Mouse (Mus musculus) spleen, adult 18-20 months (tissue): Measurements from ENCODE around the gene Naaa.
A peak's percentile ranks its signal among the peaks of the same experiment; 100 is the strongest.

ENCODE experiments used
- DNase-seq, 2 experiments: peaks; one replicate each; pipeline ENCODE4 v3.0.0; 2022; ENCODE audit warnings: mixed read lengths in 2 of 2

The Naaa gene

DNA sequence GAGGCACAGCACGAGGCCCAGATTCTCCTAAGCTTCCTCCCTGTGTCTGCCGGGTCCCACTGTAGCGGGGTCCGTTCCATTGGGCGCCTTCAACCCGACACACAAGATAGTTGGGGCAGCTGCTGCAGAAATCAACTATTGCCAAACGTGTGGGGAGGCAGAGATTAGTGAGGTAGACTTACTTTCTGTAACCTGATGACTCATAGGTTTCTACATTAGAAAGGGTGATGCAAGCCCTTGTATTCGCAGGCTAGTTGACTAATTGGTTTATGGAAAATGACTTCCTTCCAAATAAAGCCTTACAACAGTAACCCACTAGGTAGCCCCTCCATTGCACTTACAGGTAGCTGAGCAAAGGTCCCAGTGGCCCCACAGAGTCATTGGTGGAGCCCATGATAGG is 15.3 kb downstream of the Naaa start:
- DNase-seq: no peak

DNA sequence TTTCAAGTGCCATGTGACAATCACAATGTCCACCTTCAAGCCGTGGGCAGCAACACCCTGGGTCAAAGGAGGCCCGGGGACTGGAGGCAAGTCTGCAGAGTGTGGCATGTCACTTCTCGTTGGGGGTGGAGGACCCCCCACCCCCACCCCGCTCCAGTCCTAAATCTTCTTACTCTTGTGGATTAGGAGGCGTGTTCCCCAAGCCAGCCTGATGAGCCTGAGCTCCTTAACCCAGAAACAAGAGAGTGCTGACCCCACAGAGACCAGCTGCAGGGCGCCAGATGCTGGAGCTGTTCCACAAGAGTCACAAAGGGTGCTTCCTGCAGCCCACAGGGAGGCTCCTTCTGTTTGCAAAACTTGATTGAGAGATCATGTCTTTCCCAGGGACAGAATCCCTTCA is 21.8 kb downstream of the Naaa start, which contains the start of gene Ppef2:
Ppef2 (minus strand) TSS at position 61 of the 400 bp plus-strand sequence.
- DNase-seq: no peak

DNA sequence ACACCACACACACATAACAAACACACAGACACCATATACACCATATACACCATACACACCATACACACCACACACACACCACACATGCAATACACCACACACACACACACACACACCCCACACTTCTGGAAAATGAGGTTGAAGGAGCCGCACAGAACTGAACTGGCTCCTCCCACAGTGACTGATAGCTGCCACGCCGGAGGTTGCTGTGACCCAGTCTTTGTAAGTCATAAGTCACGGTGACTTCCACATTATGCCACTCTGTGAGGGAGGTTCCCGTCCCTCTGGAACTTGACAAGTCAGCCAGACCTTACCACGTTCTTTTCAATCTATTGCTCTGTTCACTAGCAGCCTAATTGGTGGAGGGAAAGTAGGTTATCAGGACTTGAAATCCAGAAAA is 23.5 kb downstream of the Naaa start:
- no peak for DNase-seq

DNA sequence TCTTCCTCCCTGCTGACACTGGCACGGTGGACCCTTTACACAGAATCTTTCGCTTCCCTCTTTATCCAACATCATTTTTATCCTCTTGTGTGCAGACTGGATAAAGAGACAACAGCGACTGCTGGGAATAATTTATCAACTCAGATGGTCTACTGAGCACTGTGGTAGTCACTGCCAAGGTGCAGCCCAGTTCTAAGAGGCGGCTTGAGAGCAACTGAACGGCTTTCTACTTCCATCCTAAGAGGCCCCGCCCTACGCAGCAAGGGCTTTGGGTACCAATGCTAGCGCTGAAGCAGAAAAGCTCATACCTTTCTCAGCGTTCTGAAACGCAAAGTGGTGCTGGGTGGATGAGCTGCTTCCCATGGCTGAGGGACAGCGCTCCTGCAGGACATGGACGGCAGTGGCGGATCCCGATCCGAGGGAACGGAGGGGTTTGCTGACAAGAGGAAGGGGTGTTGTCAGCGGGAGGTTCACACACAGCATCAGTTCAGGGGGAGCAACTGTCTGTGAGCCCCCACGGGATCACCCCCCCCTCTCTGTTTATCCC is 25.1 kb downstream of the Naaa start:
- no peak for DNase-seq

DNA sequence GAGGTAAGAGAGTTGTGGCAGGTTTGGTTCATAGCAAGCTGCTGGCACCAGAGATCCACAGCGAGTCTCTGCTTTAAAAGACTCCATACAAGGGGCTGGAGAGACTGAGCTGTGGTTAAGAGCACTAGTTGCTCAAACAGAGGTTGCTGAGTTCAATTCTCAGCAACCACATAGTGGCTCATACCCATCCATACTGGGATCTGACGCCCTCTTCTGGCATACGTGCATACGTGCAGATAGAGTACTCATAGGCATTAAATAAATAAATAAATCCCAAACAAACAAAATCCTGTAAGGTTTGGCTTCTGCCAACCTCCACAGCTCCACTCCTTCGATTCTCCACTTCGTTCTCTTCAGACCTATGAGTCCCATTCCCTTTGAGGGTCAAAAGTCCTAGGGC is 25.9 kb downstream of the Naaa start:
- DNase-seq: no peak

DNA sequence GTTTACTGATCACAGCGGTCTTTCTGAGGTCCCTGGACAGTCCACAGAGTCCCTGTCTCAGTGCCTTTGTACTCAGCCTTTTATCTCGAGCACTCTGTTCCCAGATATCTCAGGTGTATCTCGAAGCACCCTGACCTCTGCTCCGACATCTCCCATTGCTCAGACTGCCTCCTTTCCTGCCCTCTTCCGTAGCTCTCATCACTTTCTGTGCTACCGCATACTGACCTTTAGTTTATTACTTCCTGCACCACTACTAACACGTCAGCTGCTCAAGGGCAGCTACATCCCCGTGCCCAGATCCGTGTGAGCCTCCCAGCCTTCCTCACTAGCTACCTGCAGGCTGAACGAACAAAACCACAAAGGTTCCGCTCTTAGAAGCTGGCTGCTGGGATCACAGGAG is 29.4 kb downstream of the Naaa start:
- no peak for DNase-seq

DNA sequence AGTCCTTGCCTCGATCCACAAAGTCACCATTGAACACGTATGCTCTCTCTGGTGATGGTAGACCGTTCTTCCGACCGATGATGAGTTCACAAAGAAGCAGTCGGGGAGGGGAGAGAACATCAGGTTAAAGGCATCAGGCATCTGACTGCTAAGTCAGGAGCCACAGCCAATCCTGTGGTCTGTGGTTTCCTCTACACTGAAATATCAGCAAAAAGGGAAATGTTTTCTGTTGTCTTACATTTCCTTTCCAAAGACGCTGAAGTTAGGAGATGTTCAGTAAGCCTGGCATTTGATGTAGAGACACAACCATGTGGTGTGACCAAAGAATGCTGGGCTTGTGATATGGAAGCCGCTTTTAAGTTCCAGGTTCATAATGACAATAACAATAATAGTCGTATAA is 32.5 kb downstream of the Naaa start:
- DNase-seq: no peak

DNA sequence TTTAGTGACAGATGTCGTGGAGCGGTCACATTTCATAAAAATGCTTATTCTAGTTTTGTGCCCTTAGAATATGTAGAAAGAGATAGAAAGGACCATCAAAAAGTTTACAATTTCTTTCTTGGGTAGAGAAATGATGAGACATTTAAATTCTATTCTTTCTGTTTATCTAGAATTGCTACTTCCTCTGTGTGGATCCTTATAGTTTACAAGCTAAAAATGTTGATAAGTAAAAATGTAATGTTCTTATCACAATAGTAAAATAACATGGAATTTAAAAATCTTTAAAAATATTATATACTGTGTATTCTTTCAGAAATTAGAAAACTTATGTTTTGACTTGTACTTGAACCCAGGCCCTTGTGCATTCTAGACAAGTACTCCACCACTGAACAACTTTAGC is 33.1 kb downstream of the Naaa start:
- DNase-seq: no peak

DNA sequence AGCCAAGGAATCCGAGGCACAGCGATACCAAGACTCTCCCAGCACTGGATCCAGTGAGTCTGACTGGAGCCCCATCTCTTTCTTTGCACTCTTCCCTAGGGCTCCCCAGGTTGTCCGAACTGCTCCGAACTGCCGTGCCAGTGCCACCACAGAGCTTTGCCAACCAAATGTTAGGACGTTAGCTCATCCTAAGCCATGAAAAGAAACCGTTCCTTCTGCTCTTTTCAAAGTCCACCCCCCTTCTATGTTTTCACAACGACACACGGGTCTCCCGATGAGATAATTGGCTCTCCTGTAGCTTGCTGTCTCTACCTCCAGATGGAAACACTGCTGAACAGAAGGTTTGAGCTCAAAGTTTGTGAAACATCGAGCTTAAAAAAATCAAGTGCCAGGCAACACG is 37.2 kb downstream of the Naaa start:
- no peak for DNase-seq

DNA sequence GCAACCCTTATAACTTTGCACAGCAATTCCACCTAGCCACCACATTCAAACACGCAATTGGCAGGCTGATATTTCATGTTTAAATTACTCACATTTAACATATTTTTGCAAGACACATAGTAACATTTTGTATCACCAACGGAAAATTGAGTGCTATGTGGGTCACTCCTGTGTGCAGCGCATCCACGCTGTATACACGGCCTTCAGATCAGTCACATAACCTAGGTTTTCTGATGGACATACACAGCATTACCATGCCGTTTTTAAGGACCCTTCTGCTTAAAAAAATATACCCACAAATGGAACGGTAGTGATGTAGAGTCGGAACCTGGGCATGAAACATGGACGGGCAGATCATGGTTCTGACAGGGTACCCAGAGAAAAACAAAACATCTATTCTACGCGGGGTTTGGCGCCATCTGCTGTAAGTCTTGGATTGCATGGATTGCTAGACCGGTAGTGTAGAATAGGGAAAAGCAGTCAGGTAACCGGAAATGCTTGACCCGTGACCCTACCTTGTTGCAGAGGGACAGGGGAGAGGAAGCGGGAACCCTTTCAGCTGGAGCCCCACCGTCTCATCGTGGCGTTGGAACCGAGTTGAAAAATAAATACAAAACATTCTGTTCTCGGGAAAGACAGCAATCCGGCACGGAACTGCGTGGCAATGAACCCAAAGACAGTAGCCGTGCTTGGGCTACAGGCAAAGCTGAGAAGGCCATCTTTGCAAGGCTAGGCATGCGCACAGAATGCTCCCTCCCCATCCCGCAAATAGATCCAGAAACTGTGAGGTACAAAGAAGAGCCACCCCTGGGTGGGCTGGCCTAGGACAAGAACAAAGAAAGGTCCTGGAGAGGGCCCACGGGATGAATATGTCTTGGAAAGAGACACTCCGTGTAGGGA is 38.4 kb downstream of the Naaa start:
- peak in 1 of 2 experiments; percentile 21 for DNase-seq

DNA sequence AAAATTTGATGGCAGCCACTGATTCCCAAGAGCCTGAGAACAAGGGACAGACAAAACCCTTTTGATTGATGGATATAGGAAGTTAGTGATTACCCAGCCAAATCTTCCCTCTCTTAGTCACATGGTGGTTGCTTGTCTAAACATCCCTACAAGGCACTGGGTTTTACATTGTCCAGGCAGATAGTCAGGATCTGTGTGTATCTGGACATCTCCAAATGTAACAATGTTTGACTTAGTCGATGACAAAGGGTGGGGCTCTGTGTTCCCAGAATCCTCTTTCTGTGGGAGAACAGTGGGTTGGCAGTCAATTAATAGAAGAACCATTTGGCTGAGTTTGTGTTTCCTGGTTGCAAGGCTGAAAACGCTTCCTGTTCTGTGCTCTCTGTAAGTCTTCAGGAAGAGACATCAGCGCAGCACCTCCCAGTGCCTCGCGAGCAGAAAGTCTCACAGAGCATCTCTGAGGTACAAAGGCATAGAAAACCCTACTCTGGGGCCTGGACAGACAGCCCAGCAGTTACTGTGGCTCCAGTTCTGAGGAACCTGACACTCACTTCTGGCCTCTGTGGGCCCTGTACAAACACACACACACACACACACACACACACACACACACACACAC is 42.9 kb downstream of the Naaa start:
- no peak for DNase-seq

DNA sequence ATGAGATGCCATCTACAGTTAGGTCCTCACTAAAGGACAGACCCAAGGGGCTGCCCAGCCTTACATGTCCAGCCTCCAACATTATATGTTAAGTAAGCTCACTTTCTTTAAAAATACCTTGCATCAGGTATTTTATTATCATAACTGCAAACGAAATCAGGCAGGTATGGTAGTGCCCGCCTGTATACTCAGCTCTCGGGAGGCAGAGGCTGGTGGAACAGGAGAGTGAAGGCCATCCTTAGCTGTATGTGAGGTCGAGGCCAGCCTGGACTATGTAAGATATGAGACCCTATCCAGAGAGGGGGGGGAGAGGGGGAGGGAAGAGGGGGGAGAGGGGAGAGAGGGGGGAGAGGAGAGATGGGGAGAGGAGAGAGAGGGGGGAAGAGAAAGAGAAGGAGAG is 44.6 kb downstream of the Naaa start:
- no peak for DNase-seq

DNA sequence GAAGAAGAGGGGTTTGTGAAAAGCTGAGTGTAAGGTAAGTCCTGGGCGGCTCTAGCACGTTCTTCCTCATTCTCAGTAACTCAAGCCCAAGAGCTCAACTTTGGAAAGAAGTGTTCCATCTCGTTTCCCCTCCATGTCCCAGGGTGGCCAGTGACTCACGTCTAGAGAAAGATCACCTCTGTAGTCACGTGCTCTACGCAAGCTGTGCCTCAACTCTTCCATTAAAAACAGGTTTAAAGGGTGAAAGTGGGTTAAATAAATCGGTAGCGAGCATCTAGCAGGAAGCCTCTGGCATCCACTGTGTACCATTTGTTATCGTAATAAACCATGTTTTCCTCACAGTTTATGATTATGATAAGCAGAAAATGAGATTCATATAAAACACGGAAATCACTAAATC is 46.1 kb downstream of the Naaa start:
- no peak for DNase-seq

DNA sequence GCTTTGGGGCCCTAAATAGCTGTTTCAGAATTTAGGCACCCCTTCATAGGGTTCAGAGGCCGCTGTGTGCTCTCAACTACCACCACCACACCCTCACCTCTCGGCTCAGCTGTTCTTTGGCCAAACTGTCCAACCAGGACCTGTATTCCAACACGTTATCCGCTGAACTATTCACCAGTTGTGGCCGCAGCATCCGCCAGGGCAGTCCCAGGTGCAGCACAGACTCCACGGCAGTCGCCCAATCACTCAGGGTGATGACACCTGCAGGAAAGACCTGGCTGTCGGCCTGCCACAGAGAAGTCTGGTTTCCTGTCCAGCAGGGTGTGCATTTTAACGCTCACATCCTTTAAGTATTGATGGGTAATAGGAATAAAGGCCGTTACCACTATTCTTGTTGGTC is 47.7 kb downstream of the Naaa start:
- DNase-seq: no peak

DNA sequence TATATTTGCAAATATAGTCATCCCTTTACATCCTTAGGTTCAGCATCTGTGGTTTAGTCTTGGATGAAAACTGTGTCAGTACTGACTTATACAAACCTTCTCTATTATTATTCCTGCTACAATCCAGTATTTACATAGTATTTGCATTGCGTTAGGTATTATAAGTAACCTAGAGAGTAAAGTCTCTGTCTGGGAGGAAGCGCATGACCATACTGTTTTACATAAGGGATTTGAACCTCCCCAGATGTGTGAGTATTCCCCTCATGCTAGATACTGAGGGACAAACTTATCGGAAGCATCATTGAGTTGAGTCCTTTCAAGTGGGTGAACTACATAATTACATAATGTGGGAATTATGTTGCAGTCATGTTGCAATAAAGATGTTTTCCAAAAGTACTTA is 48.5 kb downstream of the Naaa start:
- DNase-seq: no peak

DNA sequence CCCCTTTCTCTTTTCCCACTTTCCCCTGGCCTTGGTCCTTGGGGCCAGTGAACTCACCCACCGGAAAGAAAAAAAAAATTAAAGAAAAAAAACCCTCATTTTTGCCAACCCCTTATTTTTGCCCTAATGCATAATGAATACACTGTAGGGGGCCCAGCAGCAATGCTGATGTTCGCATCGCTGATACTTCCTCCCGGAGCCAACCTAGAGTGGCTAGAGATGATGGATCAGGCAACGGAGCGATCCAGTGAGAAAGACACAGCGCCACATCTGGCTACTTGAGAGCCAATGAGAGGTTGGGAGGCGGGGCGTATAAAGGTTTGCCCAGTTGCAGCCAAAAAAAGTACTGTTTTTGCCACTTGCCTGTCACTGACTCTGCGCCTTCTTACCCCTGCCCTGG is 49.2 kb downstream of the Naaa start:
- DNase-seq: no peak

DNA sequence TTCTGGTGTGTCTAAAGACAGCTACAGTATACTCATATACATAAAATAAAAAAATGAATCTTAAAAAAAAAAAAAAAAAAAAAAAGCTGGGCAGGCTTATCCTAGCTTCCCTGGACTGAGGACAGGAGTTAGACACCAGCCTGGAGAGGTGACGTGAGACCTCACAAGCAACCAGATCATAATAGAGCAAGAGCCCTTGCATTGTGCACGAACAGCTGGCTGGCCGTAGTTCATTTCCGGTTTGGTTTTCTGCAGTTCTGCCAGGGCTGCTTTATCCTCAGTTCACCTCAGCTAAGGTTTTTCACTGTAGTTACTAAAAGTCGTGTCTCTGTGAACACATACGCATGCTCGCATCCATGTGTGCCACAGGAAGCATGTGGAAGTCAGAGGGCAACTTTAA is 50.2 kb downstream of the Naaa start:
- no peak for DNase-seq

DNA sequence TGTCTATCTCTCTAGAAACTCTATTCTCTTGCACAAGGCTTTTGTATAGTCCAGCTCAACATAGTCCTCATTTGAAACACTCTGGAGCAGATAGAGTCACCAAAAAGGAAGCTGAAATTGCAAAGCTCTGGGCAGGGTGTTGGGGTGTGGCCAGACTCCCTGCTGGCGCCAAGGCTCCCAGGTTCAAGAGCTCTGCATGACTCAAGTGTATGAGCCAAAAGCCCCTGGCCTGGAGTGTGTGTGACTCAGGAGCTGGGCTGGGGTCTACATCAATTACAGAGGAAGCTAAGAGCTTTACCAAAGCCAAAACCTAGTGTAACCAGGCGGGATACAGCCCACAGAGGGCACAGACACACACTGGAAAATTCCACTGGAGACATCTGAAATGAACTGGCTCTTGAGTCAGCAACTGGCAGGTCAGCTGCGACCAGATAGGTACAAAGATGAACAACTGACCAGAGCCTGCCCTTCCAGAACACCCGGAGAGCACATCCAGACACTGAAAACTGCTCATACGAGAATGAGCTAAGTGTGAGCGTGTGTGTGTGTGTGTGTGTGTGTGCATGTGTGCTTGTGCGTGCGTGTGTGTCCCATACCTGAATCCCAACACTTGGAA is 57.6 kb downstream of the Naaa start:
- no peak for DNase-seq

DNA sequence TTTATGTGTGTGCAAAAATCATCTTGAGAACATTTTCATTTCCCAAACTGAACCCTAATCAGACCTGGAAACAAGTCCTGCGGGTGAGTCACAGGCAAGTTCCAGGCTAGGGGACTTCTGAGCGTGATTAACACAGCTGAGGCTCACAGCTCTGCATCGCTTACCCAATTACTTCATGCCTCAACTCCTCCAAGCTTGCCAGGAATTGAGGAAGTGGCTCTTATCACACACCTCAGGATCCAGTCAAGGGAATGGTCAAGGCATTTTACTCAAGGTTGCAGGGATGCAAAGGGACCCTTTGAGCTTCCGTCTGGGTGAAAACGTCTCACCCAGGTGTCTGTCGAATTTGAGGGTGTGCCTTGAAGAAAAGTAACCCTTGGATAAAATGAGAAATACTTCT is 58.1 kb downstream of the Naaa start:
- no peak for DNase-seq

DNA sequence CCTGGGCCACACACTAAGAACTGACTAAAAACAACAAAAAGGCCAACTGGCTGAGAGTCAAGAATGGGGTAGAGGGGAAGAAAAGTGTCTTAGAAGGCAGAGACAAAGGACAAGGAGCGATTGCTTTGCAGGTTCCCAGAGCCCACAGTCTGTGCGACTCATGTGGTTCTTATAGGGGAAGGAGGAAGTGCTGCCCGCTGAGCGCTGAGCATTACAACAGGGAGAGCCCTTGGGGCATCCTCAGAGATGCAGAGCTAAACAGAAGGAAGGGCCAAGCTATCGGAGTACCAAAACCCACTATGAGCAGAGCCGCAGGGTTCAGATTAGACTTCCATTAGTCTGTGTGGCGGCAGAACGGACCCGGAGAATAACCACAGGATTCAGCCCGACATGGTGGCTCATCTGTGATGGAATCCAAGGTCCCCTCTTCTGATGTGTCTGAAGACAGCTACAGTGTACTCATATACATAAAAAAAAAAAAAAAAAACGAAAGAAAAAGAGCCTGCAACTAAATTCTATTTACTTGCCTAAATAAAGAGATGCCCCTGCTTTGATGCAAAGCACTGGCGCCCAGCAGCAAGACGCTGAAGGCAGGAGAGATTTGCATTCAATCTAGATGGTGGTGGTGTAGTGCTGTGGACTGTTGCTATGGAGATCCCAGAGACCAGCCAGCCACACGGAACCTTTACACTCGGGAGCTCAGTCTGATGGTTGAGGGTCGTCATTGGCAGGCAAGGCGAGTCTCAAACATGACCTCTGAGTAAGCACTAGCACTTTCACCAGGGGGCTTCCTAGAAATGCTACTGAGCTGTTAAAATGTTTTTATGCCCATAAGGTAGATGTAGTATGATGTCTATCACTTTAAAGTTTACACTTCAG is 58.8 kb downstream of the Naaa start:
- DNase-seq: no peak

DNA sequence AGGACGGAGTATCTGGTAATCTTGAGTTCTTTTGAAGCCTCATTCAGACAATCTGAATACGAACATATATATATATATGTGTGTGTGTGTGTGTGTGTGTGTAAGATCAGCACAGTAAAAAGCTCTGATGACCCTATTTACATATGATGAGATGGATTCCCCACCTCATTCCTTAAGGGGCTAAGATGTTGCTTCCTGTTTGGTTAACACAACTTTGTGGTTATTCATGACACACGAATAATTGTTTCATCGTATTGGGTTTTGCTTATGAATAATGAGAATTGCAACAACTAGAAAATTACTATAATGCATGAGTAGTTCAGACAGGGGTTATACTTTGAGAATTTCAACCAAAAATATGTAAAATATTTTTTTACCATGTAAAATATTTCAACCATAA is 62.7 kb downstream of the Naaa start, which contains the start of gene U90926:
U90926 (minus strand) TSS at position 101 of the 400 bp plus-strand sequence.
- no peak for DNase-seq

DNA sequence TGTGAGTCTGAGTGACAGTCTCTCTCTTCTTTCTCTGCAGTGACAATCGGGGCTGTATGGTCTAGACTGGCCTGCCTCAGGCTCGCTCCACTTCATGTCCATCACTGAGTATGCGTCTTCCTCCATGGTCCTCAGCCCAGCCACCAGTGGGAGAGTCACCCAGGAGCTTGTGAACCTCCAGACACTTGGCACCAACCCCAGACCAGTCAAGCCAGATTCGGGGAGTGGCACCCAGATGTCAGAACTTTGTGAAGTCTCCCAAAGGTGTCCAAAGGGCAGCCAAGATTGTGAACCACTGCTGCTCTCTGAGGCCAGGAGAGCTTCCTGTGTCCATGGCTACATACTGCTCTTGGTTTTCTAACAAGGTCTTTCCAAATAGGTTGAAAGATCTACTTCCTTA is 65.7 kb downstream of the Naaa start:
- no peak for DNase-seq

DNA sequence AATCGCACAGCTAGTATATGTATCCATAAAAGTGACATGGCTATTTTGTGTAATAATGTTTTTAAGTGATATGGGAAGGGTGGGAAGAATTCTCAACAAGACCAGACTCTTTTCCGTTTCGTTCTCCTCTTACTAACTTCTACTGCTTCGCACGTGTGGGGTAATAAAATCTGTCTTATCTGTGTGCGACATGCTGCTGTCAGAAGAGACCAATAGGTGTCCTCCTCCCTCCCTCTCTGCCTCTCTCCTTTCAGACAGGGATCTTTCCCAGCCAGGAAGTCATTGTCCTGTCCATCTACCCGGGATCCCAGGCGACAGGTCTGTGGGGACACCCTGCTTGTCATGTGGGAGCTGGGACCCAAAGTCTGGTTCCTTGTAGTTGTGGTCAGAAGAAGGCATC is 67.8 kb downstream of the Naaa start:
- DNase-seq: no peak
